8 mouse cellular contexts compared by ENCODE assay signal in the genomic region with DNA sequence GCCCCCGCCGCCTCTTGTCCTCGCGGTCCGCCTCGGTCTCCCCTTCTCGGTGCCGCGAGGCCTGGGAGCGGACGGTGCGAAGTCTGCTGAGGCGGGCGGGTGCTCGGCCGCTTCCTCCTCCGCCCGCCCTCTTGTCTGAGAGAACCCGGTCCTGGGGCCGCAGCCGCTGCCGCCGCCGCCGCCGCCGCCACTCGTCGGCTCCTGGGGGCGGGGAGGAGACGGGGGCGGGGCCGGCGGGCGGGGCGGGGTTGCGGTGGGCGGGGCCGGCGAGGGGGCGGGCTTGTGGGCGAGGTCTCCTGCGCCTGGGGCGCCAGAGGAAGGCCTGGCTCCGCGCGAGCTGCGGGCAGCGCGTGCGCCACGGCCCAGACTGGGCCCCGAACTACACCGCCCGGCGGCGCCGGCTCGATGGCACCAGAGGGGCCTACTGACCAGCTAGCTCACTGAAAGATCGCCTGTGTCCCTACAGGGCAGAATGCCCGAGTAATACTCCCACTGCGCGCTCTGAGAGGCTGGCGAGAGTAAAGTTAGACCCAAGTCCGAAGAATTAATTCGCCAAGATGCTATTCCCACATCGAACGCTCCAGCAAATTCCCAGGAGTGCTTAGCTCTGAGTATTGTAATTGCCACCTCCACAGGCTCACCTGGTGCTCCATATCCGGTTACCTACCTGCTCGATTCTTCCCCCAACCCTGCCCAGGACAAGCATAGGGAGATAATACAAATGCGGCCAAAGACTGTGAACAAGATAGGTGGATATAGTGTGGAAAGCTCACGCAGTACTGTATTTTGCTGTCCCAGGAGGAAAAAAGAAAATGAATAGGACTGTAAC. TPM values are rescaled to one million over a fixed set of nuclear protein-coding genes. Genes with fewer than 3 reads are reported as not detected.
DNase-seq lines count a peak whose midpoint lies in the region; ATAC-seq and TF ChIP-seq lines count a peak whose summit lies in the region.

Gene Smurf2, minus strand, starts transcription at position 165 of the 829 bp plus-strand sequence.

- H3K4me1 ChIP-seq in embryonic facial prominence, embryonic 13.5 days, result peaks cover 19% of the 10 kb centered on the region
- H3K4me1 ChIP-seq in heart, adult 2 months (ENCODE audit: control insufficient read depth, insufficient read depth, low read length), result peaks cover 5% of the 10 kb centered on the region
- peaks cover 7% of the 10 kb centered on the region; the same call in 1 of the 2 replicates for H3K4me1 ChIP-seq in kidney, adult 2 months (ENCODE audit: control insufficient read depth, insufficient read depth, low read length)
- peaks cover 27% of the 10 kb centered on the region for H3K4me1 ChIP-seq in limb, embryonic 12.5 days (replicated peaks)
- peaks cover 17% of the 10 kb centered on the region for H3K4me1 ChIP-seq in midbrain, embryonic 14.5 days (ENCODE audit: control insufficient read depth, insufficient read depth, low read length)

- peak within 1 kb of the TSS; percentile 95 for H3K27ac ChIP-seq in embryonic facial prominence, embryonic 13.5 days
- peak within 1 kb of the TSS; percentile 96 for H3K27ac ChIP-seq in heart, adult 2 months
- peak within 1 kb of the TSS; percentile 94 for H3K27ac ChIP-seq in kidney, adult 2 months (ENCODE audit: insufficient read depth, low read depth, low read length)
- peak within 1 kb of the TSS; percentile 96 for H3K27ac ChIP-seq in limb, embryonic 12.5 days
- peak within 1 kb of the TSS; percentile 96 for H3K27ac ChIP-seq in midbrain, embryonic 14.5 days (replicated peaks; ENCODE audit: low read depth, low read length)

- ATAC-seq in embryonic facial prominence, embryonic 13.5 days (ENCODE audit: insufficient number of reproducible peaks, insufficient read depth, low FRiP score, low TSS enrichment, low read depth), result peak; percentile 91
- ATAC-seq in limb, embryonic 12.5 days (ENCODE audit: insufficient number of reproducible peaks, insufficient read depth, low FRiP score, low TSS enrichment, low read depth), result peak; percentile 94
- peak; percentile 93 for ATAC-seq in midbrain, embryonic 14.5 days (ENCODE audit: low FRiP score, low TSS enrichment)

- no peaks in the 10 kb centered on the region for H3K79me2 ChIP-seq in heart, adult 2 months (replicated peaks; ENCODE audit: control insufficient read depth, insufficient read depth, low read length)

- TF ChIP-seq POLR2A in heart, adult 2 months (IDR thresholded peaks at IDR 0.05; ENCODE audit: insufficient read depth, low read depth, low read length), result peak; percentile 91
- peak; percentile 58 for TF ChIP-seq POLR2A in kidney, adult 2 months (IDR thresholded peaks at IDR 0.05; ENCODE audit: low read depth, low read length)

- DNase-seq in 416B (ENCODE audit: low read depth), result peak; percentile 86
- peak; percentile 65 to 77 for DNase-seq in adrenal gland, postnatal 4 days (ENCODE audit: low spot score in 2 of 2)
- peak; percentile 91 to 93 for DNase-seq in heart, adult 2 months
- peak; percentile 92 for DNase-seq in kidney, adult 2 months
- DNase-seq in midbrain, embryonic 14.5 days, result peak; percentile 92
- DNase-seq in spleen, adult 12 weeks (ENCODE audit: low spot score), result peak; percentile 74

- intact Hi-C loops in heart, adult 2 months (cut with DNase I), result loop anchor here (2.0 to 5.0 kb wide), 4 partner anchors 37 to 133 kb away; partner anchors contain the start of genes Cep95 and Ddx5

- no peaks in the 10 kb centered on the region for H3K36me3 ChIP-seq in embryonic facial prominence, embryonic 13.5 days
- H3K36me3 ChIP-seq in heart, adult 2 months (ENCODE audit: control insufficient read depth, insufficient read depth, low read length), result peaks cover 5% of the 10 kb centered on the region
- no peaks in the 10 kb centered on the region for H3K36me3 ChIP-seq in kidney, adult 2 months (ENCODE audit: control insufficient read depth, insufficient read depth, low read length)
- H3K36me3 ChIP-seq in limb, embryonic 12.5 days, result no peaks in the 10 kb centered on the region
- no peaks in the 10 kb centered on the region for H3K36me3 ChIP-seq in midbrain, embryonic 14.5 days (ENCODE audit: control insufficient read depth, insufficient read depth, low read length)

- no peaks in the 10 kb centered on the region for H3K9me3 ChIP-seq in embryonic facial prominence, embryonic 13.5 days
- no peaks in the 10 kb centered on the region for H3K9me3 ChIP-seq in limb, embryonic 12.5 days
- H3K9me3 ChIP-seq in midbrain, embryonic 14.5 days (ENCODE audit: control insufficient read depth, low read length), result no peaks in the 10 kb centered on the region

- H3K4me2 ChIP-seq in embryonic facial prominence, embryonic 13.5 days, result peak within 1 kb of the TSS; percentile 77
- peak within 1 kb of the TSS; percentile 78 for H3K4me2 ChIP-seq in limb, embryonic 12.5 days
- H3K4me2 ChIP-seq in midbrain, embryonic 14.5 days (ENCODE audit: low read length), result peak within 1 kb of the TSS; percentile 93

- TF ChIP-seq EP300 in heart, adult 2 months (IDR thresholded peaks at IDR 0.05; ENCODE audit: insufficient read depth, low read depth, low read length), result no peak

- TF ChIP-seq CTCF in heart, adult 2 months (IDR thresholded peaks at IDR 0.05), result peak; percentile 68
- no peak for TF ChIP-seq CTCF in kidney, adult 2 months (conservative IDR thresholded peaks at IDR 0.05; ENCODE audit: insufficient read depth, insufficient read length, low read depth, low read length)

- 3% methylated on average over 55 of the region's 72 CpGs for WGBS in embryonic facial prominence, embryonic 13.5 days
- 4% methylated on average over 42 of the region's 72 CpGs for WGBS in heart, adult 2 months
- WGBS in kidney, adult 2 months, result 3% methylated on average over 58 of the region's 72 CpGs
- WGBS in limb, embryonic 12.5 days, result 4% methylated on average over 41 of the region's 72 CpGs
- WGBS in midbrain, embryonic 14.5 days, result 3% methylated on average over 65 of the region's 72 CpGs

- H3K27me3 ChIP-seq in embryonic facial prominence, embryonic 13.5 days, result no peaks in the 10 kb centered on the region
- no peaks in the 10 kb centered on the region for H3K27me3 ChIP-seq in heart, adult 2 months (ENCODE audit: control insufficient read depth, insufficient read depth, low read length)
- H3K27me3 ChIP-seq in kidney, adult 2 months (replicated peaks; ENCODE audit: control insufficient read depth, insufficient read depth, low read length), result no peaks in the 10 kb centered on the region
- no peaks in the 10 kb centered on the region for H3K27me3 ChIP-seq in limb, embryonic 12.5 days
- H3K27me3 ChIP-seq in midbrain, embryonic 14.5 days (ENCODE audit: control insufficient read depth, insufficient read depth, low read length), result no peaks in the 10 kb centered on the region

- H3K4me3 ChIP-seq in embryonic facial prominence, embryonic 13.5 days, result peak within 1 kb of the TSS; percentile 92
- peak within 1 kb of the TSS; percentile 93 for H3K4me3 ChIP-seq in heart, adult 2 months
- peak within 1 kb of the TSS; percentile 81 for H3K4me3 ChIP-seq in kidney, adult 2 months (ENCODE audit: insufficient read depth, low read depth, low read length)
- peak within 1 kb of the TSS; percentile 93 for H3K4me3 ChIP-seq in limb, embryonic 12.5 days (replicated peaks)
- peak within 1 kb of the TSS; percentile 84 for H3K4me3 ChIP-seq in midbrain, embryonic 14.5 days (replicated peaks; ENCODE audit: low read depth, low read length)

- H3K9ac ChIP-seq in embryonic facial prominence, embryonic 13.5 days, result peak within 1 kb of the TSS; percentile 97
- H3K9ac ChIP-seq in heart, adult 2 months (ENCODE audit: low read depth, low read length), result peak within 1 kb of the TSS; percentile 96
- H3K9ac ChIP-seq in limb, embryonic 12.5 days (replicated peaks), result peak within 1 kb of the TSS; percentile 96
- peak within 1 kb of the TSS; percentile 89 for H3K9ac ChIP-seq in midbrain, embryonic 14.5 days (replicated peaks; ENCODE audit: low read length)

RNA-seq across cellular contexts. Expression of gene Smurf2, which starts in this region (rescaled TPM):
- 10 to 100 TPM; 40.9 to 44.5 TPM for total RNA-seq in adrenal gland, postnatal 4 days (2021)
- polyA plus RNA-seq in embryonic facial prominence, embryonic 13.5 days (2015; fragmentation: Nextera tagmentation; extraction: Ambion mirVana), result 16.5 and 16.8 TPM in 2 replicates
- 10 to 100 TPM; 39.9 to 41.0 TPM for total RNA-seq in heart, adult 2 months (2021)
- polyA plus RNA-seq in heart, adult 2 months (2012; rRNA removed), result 9.5 and 14.9 TPM in 2 replicates
- 12.1 and 14.7 TPM in 2 replicates for polyA plus RNA-seq in kidney, adult 2 months (2012; rRNA removed)
- polyA plus RNA-seq in limb, embryonic 12.5 days (2016; fragmentation: Nextera tagmentation; extraction: Ambion mirVana), result 16.1 and 16.9 TPM in 2 replicates
- 17.5 and 24.0 TPM in 2 replicates for polyA plus RNA-seq in midbrain, embryonic 14.5 days (2014; fragmentation: Nextera tagmentation; extraction: Ambion mirVana)

Comparison
In these comparisons a context has a peak if more than half of its experiments do, and no peak if none do; other contexts are left out.
1. Peak in every context shown above with its lines: DNase-seq, ATAC-seq, H3K4me3 ChIP-seq and H3K27ac ChIP-seq.